Mouse (Mus musculus): ENCODE data around the gene Afmid.

The Afmid gene

DNA sequence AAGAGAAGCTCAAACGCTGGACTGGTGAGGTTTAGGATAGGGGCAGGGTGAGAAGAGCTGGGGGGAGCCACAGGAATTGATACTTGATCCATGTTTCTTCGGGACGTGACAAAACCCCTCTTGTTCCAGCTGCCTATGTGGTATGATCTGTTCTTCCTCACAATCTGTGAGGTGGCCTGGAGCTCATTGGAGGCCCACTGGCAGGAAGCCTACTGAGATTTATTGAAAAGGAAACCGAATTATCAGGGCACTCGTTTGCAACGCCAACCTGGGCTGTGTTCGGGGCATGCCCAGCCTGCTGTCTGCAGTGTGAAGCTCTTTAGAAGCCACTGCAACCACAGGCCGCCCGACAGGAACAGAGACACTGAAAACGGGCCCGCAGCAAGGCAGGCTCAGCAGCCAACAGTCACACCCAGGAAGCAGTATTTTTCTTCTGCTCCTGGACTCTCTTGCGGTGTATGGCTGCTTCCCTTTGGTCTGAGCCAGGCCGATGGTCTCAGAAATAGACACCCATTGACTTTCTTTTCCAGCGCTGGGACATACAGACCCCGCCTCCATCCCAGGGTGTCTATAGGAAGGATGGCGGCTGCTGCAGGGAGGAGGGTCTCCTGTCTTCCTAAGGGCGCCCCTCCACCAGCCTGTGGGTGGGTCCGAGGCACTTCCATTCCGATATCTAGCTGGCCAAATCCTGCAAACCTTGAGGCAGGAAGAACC lies 22.7 kb downstream of the Afmid start:
- no peak for DNase-seq (ENCODE audit: low spot score)

DNA sequence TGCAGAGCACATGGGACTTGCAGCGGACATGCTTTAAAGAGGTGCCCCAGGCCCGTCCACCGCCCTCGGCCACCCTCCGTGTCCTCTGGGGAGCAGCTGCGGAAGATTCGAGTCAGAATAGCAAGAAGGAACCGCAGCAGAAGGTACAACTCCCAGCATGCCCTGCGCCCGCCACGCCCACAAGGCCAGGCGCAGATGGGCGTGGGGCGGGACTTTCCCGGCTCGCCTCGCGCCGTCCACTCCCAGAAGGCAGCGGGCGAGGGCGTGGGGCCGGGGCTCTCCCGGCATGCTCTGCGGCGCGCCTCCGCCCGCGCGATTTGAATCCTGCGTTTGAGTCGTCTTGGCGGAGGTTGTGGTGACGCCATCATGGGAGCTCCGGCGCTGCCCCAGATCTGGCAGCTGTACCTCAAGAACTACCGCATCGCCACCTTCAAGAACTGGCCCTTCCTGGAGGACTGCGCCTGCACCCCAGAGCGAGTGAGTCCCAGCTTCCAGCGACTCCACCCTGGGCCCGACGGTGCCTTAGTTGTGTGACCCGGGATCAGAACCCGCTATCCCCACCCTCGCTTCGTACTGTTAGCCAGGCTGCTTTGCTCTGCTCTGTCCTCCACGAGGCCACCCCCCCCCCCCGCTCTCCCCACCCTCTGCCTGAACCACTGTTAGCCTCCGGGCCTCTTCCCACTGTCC lies 23.4 kb downstream of the Afmid start, which contains the start of gene Birc5:
Gene Birc5, plus strand, starts transcription at position 267 of the 687 bp plus-strand sequence.
- peak; percentile 96 for DNase-seq (ENCODE audit: low spot score)

DNA sequence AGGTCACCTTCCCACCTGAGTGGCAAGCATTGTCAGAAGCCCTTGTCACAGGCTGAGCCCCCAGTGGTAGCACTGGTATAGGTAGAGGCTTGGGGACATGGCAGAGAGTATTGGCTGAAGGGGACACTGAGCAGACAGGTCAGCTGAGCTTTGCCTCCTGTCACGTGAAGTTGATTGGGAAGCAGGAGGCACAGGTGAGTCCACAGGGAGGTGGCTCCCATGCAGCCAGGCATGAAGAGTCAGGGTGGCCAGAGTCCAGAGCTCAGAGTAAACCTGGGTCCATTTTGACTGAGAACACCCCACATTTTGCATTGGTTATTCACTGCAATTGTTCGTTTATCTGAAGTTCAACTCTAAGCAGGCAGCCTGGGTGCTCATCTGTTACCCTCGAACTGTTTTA lies 27.2 kb downstream of the Afmid start:
- no peak for DNase-seq (ENCODE audit: low spot score)

DNA sequence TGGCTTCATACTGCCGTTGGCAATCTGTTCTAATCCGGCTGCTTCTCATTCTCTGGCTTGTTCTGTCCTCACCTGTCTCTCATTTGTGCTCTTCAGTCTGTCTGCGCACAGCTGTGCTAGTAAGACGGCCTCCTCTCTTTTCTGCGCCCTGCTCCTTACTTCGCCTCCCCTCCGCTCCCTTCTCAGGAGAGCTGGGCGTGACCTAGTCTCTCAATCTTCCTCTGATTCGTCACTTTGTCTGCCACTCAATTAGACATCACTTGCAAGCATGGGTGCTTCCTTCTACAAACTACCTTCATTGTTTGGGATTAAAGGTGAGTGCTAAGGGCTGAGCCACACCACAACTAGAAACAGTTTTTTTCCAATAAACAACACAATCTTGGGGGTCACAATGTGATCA lies 28.5 kb downstream of the Afmid start:
- no peak for DNase-seq (ENCODE audit: low spot score)

DNA sequence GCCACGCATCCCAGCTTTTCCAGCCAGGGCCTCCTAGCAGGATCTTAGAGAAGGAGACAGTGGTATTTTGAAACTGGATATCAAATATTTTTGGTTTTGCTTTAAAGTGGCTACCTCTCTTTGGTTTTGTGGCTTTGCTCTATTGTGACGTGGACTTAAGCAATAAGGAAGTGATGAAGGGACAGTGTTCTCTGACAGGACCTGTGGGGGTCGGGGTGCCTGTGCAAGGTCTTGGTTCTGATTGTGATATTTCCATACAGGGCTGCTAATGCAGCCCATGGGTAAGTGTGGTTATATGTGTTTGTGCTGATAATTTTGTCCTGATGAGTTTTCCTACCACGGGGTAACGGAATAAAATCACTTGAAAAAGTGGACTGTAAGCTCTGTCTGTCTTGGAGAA lies 29.6 kb downstream of the Afmid start:
- no peak for DNase-seq (ENCODE audit: low spot score)

DNA sequence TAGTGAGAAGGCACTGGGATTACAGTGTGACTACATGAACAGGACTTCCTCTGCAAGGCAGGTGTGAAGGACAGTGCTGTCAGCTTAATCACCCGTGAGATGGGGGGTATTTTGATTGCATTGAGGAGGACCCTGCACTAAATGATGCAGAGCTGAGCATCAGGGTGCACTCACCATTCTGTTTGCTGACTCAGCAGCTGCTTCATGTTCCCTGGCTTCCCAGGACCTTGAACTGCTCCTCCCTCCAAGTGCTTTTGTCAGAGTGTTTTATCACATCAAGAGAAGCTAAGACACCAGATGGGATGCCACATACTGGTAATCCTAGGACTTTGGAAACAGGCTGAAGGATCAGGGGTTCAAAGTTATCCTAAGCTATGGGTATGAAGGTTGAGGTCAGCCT lies 30.3 kb downstream of the Afmid start:
- DNase-seq (ENCODE audit: low spot score) = no peak

DNA sequence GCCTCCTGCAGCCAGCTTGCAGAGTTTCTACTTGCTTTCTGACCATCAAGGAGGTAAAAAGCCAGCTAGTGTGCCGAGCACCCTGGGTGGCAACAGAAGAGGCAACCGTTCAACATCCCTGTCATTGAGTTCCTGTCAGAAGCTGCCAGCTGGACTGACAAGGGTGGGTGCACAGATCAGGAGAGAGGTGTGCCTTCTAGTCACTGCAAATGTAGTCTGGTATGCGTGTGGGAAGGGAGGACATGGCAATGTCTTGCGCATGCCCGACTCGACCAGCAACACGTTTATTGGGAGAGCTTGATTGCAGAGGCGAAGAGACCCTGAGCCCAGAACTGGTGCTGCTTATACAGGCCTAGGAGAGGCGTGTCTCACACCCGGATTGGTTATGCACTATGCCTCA lies 31.7 kb downstream of the Afmid start:
- DNase-seq (ENCODE audit: low spot score) = no peak

DNA sequence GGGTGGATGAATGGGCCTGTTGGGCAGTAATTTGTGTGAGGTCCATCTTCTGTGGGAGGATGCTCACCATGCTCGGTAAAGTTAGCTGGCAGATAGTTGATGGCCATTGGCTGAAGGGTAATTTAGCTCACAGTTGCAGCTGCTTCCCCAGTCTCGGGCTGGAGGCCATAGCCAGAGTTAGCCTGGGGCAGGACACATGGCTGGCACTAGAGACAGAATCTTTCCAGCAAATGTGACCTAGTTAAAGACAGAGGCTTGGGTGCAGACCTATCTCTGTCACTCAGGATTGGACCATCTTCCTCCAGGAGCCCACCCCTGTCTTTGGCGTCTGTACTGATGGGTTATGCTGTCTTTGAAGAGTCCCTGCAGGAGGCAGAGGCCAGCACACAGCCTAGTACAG lies 32.7 kb downstream of the Afmid start:
- no peak for DNase-seq (ENCODE audit: low spot score)

DNA sequence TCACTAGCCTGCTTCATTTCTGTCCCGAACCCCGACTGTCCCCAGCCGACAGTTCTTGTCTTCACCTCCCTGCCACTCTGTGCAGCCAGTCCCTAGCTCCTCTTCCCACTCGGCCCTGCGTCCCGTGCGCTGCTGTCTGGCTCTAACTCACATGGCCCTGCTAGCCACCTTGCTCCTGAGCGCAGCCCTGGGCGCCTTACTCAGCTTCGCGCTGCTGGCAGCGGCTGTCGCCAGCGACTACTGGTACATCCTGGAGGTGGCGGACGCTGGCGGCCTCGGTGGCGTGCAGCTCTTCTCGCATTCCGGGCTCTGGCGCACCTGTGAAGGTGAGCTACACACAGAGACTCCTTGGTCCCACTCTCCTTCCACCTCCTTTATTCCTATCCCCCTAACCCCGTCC lies 34.9 kb downstream of the Afmid start, which contains the start of gene Tmem235:
Gene Tmem235, plus strand, starts transcription at position 152 of the 400 bp plus-strand sequence.
- DNase-seq (ENCODE audit: low spot score) = no peak

DNA sequence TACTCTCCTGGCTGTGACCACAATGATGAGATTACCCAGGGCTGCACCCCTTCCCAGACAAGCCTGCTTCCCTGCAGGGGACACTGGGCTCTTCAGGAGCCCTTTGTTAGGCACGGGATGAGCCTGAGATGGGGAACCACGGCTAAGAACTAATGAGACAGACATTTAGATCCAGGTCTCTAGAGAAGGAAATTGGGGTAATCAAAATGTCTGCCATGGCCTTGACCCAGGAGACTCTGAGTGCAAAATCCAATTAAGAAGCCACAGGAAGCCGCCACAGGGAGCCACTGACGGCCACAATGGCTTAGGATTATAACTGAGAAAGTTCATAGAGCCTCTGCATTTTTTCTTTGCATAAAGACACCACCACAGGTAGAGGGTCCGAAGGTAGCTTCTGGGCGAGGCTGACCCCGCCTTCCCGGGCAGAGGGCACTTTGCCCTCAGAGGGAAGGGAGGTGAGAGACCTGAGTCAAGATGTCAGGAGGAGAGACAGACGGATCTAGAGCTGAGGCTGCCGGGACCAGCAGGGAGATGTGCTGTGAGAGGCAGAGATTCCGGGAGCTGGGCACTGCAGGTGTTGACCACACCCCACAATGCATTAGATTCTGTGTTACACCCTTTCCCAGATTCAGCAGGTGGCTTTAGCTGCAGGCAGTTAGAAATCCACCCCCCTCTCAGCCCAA lies 37.6 kb downstream of the Afmid start:
- DNase-seq (ENCODE audit: low spot score) = no peak

DNA sequence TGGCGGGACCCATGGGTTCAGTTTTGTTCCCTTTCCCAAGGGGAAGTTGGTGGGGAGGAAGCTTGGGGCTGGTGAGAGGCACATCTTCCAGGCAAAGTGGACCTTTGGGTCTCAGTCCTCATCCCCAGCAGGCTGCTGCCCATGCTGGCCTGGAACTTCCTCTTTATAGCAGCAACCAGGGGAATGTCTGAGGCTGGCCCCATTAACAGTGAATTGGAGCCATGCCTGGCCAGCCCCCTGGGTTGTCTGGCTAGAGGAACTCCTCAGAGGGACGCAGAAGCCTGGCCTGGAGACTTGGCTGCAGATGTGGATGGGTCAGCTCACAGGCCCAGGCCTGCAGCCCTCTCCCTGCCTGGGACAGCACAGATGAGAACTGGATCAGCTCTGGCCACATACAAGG lies 39.1 kb downstream of the Afmid start:
- no peak for DNase-seq (ENCODE audit: low spot score)

DNA sequence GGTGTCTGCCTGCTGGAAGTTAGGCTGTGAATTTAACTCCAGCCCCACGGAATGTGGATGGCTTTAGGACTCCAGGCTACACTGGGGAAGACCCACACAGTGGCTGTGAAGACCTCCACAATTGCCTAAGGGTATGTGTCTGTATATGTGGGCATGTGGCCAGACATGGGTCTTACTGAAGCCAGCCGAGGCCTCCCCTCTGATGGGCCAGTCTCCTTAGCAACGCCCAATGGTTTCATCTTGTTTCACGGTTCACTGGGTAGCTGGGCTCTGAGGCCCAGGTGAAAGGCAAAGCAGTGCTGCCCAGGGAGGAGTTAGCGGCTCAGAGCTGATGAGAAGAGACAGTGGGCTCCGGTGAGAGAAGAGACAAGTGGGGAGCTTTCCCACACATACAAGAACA lies 40.3 kb downstream of the Afmid start:
- DNase-seq (ENCODE audit: low spot score) = no peak

DNA sequence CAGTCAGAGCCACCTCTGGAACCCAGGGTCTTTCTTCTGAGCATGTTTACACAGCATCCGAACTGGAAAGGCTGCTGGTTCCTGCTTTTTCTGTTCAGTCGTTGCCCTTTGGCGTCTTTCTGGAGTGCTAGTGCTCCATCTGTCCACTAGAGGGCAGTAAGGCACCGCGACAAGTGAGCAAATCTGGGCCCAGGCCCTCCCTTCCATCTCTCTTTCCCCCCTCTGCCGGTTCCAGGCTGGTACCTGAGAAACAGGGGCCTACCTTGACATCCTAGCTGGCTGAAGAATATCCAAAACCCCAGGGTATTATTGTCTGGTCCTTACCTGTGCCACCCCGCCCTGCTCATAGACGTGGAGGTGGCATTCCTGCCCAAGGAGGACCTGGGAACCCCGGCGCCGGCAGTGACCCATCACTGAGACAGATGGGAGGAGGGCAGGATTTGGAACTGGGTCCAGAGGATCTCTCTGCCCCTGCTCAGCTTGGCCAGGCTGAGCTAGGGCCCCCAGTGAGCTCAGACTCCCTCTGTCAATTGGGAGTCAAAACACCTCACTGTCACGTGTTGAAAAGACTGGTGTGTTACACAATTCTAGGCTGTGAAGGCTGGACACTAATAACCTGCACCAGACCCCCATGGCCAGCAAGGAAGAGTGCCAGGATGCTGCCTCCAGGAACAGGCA lies 45.1 kb downstream of the Afmid start:
- peak; percentile 69 for DNase-seq (ENCODE audit: low spot score)

DNA sequence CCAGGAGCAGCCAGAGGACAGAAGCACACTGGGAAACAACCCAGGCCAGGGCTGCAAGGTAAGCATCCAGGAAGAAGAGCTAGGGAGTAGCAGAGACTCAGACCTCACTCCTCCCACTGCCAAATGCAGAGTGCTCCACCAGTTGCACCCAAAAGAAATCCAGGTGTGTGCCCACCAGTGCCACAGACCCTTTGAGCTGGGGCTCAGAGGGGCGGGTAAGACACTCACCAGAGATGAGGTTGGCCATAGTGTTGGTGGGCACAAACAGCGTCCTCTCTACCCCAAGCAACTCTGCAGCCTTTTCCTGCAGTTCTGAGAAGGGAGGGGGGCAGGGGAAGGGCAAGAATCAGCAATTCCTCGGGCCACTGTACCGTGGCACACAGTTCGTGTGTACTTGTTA lies 45.7 kb downstream of the Afmid start:
- DNase-seq (ENCODE audit: low spot score) = no peak

DNA sequence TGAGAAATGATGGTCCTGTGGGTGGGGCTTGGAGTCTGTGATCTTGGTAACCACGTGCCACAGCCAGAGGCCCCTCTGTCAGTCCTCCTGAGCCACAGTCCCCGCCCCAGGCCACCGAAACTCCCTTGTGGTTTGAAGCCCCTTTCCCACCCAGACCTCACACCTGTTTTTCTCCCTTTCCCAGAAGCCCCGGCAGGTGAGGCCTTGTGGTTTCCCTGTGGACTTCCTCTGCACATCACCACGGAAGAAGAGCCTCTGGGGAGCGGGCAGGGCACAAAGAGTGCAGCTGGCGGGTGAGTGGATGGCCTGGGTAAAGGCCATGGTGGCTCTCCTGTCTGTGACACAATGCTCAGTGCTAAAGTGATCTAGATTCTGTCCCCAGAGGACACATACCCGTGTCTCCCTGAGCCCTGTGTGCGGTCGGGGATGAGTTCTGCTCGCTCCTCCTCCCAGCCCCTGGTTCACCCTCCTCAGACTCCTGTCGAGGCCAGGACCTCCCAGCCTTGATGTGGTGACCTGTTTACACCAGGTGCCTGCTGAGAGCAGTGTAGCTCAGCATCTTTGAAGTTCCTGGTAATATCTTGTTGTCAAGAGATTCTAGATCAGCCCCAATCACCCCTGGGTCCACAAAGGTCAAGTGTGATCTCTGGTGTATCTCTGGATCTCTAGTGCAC lies 46.3 kb downstream of the Afmid start:
- no peak for DNase-seq (ENCODE audit: low spot score)

DNA sequence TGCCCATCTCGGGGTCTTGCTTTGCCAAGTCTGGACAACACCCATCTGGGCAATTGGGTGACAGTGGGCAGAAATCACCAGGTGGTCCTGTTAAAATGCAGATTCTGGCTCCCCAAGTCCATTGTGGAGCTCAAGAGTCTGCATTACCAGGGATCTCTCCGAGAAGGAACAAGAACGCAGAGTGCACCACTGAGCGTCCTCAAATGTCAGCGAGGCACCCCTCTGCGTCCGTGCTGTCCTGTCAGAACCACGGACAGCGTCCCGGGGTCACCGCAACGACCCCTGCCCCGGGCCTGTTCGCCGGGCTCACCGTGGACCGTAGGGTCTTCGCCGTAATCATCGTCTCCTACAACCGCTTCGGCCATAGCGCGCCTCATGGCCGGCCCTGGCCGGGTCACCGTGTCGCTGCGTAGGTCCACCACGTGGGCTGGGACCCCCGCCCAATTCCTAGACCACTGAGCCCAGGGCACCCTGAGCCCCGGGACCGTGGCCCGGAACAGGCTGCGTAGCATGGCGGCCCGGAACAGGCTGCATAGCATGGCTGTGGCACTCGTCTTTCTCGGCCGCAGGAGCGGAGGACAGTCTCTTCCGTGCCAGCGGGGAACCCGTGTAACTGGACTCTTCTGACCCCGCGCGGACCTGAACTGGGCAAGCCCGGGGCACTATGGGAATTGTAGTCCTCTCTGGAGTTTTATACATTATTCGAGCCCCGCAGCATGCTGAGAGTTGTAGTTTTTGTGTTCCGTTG lies 47.3 kb downstream of the Afmid start, which contains the start of gene Tha1:
Gene Tha1, minus strand, starts transcription at position 621 of the 748 bp plus-strand sequence.
- DNase-seq (ENCODE audit: low spot score) = peak; percentile 81

DNA sequence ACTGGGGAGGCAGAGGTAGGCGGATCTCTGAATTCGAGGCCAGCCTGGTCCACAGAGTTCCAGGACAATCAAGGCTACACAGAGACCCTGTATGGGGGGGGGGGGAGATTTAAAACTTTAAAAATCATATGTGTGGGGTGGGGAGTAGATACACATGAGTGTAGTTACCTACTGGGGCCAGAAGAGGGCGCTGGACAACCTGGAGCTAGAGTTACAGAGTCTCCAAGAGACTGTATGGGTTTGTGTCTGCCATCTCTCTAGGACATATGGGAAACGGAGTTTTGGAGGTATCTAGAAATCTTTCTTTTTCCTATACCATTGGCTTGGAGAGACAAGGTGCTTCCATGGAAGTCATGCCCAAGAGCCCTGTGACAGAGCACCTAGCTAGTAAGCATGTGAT lies 48.7 kb downstream of the Afmid start:
- DNase-seq (ENCODE audit: low spot score) = no peak

DNA sequence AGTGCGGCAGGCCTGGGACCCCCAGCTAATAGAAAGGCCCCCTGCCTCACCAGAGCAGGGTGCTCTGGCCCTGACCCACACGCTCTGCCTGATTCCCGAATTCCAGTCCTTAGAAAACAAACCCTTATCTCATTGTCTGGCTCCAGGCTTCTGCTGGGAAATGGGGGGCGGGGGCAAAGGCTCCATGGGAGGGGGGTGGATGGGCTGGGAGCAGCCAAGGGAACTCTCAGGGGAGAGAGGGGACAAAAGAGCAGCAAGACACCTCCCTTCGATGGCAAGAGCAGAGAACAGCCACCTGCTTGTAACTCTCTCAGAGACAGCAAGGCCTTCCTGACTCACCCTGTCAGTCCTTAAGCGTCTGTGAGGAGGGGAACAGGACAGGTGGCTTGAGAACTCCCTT lies 50.0 kb downstream of the Afmid start:
- DNase-seq (ENCODE audit: low spot score) = no peak

DNA sequence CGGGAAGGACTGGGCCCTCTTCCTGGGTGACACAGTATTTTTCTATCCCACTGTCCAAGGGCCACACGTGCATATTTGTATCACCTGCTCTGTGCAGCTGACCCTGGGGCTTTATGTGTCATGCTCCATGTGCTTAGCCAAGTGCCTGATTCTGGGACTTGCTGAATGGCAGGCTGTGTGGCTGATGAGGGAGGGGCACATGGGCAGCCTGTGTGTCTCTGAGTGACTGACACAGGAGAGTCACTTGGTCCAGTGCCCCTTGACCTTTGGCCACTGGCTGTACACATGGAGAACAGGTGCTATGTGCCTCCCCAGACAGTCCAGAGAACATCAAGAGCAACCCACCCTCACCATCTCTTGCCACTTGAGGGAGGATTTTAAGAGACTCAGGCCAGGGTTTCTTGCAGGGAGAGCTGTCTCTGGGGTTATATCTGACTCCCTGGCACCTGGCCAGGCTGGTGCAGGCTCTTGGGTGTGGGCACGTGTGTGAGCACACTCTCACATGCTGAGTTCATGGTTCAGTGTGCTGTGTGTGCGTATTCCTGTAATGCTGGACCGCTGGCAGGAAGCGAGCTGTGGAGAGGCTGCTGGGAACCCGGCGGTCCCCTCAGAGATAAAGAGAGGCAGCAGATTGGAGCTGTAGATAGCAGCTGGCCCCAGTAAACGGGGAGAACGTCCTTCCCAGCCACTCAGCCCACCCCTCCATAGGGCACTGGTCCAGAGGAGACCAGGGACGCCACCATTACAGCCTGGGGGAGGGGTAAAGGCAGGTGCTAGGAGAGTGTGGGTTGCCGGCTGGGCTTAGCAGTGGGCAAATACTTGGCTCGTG lies 52.4 kb downstream of the Afmid start:
- no peak for DNase-seq (ENCODE audit: low spot score)

DNA sequence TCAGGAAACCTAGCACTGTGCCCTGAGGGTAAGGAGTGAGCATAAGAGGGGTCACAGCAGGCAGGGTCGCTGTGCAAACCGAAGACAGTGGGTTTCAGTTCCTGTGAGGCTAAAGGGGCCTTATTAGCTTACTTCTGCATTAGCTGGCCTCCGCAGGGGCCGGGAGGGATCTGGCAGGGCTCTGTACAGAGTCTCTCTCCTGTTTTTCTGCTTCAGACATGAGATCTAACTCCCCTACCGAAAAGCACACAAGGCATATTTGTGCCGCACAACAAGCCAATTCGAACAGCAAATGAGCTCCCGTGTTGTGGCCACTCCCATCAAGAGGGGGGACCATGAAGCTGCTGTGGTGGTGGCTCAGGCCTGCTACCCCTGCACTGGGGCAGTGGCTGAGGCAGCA lies 53.2 kb downstream of the Afmid start:
- no peak for DNase-seq (ENCODE audit: low spot score)
